Mouse (Mus musculus) C2C12 (cell line): ENCODE measurements around the gene Lrrn2.

Experiments
- CTCF ChIP-seq: IDR thresholded peaks from one replicate; pipeline ENCODE4 v1.5.1; 2011; ENCODE audit not compliant: control insufficient read depth, insufficient read depth, insufficient read length
- USF1 ChIP-seq: IDR thresholded peaks from one replicate; pipeline ENCODE4 v1.6.1; 2011; ENCODE audit warnings: low read depth, mild to moderate bottlenecking, control low read depth, moderate library complexity

DNA sequence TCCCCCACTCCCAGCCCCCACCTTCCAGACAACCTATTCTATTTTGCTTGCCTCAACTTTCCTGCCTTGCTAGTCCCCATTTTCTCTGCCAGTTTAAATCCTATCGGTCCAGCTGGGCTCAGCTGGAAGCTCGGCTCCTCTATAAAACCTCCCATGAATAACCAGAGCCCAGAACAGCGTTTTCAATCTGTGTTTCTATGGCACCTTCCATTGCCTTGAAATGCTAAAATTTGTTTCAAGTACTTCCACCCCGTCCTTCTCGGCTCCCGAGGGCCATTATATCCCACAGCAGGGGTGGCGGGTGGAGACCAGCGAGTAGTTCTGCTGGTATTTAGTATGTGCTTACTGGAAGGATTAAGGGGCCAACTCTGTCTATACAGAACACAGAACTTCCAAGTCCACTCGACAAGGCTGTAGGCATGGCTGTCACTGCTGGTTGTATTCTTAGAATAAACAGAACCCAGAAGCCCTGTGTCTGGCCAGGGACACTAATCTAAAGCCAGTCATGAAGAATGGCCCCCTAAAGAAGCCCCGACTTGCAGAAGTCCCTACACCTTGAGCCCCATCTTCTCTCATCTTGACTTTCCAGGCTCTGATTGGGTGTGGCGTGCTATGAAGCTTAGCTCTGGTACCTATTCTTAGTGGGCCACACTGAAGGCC is 992 bp upstream of the Lrrn2 start:
- TF ChIP-seq CTCF, result no peak
- TF ChIP-seq USF1, result no peak
